Mouse (Mus musculus) embryo, embryonic 10.5 days (tissue): ENCODE measurements at regions not wholly inside any gene's neighbourhood (a gene's known extent, or its start where the extent isn't known, plus 50 kb on each side); places are given as distances from the start of the nearest gene placed in this dataset.
"Not testable (repeated sequence)": the region's sequence is repeated elsewhere in the genome, so short reads cannot be mapped to it uniquely, and the experiment has no call there.

Source experiments
- DNase-seq: peaks from one replicate; pipeline ENCODE4 v3.0.0-alpha.2; 2015; ENCODE audit warnings: low spot score

GRCm38 (mm10) chr14:86315974-86316373 lies 825.1 kb downstream of the Diaph3 start:
- DNase-seq: no peak

DNA sequence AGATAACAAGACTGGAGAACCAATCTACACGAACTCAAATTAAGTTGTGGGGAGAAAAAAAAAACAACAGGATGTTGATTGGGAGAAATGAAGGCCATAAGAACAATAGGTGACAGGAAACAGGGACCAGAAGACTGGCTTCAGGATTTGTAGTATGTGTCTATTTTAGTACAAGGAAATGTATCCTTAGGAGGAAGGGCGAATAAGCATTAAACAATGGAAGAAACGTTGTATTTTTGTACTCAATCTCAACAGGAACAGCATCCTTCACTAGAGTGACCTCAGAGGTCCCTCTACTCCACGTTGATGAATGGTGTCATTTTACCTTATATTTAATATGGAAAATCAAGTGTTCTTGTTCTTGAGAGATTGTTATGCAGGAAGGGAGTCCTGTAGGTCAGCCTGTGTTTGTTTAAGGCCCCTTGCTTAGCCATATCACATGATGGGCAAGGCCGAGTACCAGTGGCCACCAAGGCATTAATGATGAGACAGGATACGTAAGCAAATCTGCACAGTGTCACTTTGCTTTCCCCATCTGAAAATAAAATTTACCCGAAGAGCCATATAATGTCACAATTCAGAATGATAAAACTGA lies 832.0 kb downstream of the Diaph3 start:
- no peak for DNase-seq

DNA sequence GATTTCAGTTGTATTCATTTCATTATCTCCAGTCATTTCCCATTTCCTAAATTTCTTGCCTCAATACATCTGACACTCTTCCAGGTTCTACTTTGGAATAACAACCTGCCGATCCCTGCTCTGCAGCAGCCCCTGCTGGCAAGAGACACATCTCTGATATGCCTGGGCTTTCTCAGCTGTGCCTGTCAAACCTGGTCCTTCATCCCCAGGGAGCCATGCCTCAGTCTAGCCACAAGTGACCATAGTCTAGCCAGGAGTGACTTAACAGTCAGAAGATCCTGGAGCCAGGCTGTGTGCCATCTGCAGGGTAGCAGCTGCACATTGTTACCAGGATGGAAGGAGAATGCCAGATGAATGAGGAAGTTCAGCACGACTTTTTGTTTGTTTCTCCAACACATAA lies 833.2 kb downstream of the Diaph3 start:
- peak; percentile 57 for DNase-seq

GRCm38 (mm10) chr14:86301666-86302065 lies 839.4 kb downstream of the Diaph3 start:
- DNase-seq: no peak

DNA sequence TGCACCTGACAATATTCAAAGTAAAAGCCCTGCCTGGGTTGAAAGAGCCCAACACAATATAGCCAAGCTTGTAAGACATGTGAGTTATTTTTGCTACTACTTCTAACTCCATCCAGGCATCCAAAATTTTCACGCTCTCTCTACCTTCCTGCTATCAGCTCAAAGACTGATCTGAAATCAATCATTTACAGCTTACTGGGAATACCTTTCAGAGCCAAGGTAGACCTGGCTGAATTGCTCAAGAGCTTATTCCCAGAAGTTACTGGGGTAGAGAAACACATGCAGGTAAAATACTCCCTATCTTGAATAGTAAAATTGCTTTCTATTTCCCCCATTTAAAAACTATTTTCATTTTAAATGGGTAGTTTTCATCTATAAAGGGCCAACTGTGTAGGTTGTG lies 840.2 kb downstream of the Diaph3 start:
- no peak for DNase-seq

DNA sequence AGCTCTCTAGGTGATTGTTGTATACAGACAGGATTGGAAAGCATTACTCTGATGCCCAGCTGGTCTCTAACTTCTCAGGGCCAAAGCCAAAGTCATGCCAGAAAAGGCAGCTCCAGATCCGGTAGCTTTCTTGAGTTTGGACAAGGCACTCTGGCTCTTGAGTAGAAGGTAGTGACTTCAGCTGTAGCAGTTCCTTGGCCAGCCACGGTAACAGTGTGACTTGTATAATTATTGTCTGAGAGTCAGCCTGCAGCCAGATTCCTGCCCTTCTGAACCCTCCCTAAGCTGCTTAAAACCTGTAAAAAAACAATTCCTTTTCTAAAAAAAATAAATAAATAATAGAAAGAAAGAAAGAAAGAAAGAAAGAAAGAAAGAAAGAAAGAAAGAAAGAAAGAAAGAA lies 843.0 kb downstream of the Diaph3 start:
- DNase-seq: no peak

- not testable (repeated sequence) for DNase-seq
Measured at GRCm38 (mm10) chr14:86294606-86295005, 846.4 kb downstream of the Diaph3 start.

DNA sequence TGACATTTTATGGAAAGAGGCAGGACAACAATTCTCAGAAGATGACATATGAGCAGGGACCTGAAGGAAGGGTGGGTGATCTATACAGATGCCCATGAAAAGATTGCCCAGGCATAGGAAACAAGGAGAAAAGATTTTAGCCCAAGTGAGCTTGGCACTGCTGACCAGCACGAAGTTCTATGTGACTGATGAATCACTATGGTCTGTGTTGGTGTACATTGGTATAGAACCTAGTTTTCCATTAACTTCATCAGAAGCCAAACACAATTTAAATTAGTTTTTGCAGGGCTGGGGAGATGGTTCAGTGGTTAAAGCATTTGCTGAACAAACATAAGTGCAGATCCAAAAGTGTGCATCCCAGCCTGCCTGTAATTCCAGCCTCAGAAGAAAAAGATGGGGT lies 847.2 kb downstream of the Diaph3 start:
- DNase-seq: no peak

- DNase-seq: no peak
Measured at GRCm38 (mm10) chr14:86293371-86293770, 847.7 kb downstream of the Diaph3 start.

- DNase-seq: no peak
Measured at GRCm38 (mm10) chr14:86290556-86290955, 850.5 kb downstream of the Diaph3 start.

DNA sequence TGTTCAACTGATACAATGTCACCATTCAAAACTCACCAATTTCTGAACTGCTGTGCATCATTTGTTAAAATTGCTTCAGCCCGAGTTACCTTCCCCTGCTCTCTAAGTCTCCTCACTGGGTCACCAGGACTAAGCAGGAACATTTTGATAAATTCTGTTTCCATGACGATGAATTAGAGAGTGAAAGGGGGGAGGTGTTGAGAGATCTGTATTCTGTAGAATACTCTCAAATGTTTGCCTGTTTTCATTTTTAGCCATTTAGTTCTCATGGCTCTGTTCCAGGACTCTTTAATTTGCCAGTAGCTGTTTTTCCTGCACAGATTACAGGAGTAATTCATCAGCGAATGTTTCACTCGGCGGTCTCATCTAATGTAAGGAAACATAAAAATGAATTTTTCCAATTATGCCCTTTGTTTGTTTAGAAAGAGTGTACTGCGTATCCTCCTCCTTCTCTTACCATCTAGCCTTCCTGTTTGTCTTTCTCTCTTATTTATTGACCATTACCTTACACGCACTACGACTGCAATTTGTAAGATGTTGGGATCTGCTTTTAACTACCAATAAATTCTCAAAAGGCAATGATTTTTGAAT lies 879.3 kb downstream of the Diaph3 start:
- peak; percentile 22 for DNase-seq

DNA sequence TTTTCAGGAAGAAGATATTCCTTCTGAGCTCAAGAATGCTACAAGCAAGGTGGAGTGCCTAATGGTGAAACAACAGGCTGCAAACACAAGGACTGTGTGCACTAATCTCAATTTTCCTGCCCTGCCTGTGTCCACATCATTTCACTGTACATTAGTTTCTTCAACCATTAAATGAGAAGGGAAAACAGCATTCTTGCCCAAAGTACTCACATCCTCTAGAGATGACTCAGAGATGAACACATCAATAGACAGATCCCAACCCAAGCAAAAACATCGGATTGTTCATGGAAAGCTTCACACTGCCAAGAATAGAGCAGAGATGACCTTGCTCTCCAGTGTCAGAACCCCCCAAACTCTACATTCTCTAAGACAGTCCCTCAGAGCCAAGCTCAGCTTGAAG lies 886.8 kb downstream of the Diaph3 start:
- DNase-seq: no peak

DNA sequence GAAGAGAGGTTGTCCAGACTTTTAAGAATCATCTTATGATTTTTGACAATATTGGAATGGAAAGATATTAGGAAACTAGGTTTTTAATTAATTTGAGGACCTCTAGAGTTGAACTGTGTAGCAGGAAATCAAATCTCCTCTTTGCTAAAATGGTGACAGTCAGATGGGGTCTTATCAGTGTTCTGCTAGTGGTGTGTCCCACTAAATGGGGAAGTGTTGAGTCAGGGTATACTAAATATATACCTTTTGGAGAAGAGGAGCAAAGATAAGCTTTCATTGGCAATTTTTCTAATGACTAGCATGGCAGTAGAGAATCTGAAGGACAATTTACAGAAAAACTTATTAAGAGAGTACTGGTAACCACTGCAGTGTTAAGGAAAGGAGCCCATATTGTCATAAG lies 889.4 kb downstream of the Diaph3 start:
- DNase-seq: no peak

DNA sequence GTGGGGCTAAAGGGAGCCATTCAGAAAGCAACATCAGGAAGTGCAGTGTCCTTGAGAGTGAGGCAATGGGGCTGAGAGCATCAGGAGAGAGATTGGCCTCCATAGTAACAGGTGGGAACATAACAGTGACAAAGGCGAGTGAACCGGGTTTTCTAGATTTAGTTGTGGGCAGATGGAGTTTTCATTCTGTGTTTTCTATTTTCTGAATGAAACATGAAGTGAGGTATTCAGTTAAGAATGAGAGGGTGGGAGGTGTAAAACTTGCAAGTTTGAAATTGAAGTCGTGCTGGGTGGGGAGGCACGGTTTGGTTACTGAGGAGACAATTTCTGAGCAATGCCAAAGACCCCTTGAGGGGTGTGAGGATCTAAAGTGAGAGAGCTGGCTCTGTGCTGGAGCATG lies 893.3 kb downstream of the Diaph3 start:
- DNase-seq: no peak

DNA sequence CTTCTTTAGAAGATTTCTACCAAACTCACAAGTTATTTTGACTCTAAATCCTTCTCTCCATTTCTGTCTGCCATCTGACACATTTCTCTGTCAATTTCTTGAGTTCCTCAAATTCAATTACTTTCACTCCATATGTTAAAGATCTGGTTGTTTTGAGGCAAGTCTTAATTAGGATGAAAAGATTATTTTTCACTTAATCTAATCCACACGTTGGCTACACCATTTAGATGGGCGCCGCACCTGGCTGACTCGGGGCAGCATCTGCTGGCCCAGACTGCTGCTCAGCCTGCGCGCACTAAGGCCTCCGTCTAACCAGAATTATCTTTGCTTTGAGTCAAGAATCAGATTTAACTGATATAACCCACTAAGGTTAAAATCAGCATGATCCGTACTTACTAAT lies 894.3 kb downstream of the Diaph3 start:
- DNase-seq: no peak

GRCm38 (mm10) chr14:86243662-86244061 lies 897.4 kb downstream of the Diaph3 start:
- no peak for DNase-seq

GRCm38 (mm10) chr14:86242836-86243235 lies 898.2 kb downstream of the Diaph3 start:
- DNase-seq: no peak

- no peak for DNase-seq
Measured at GRCm38 (mm10) chr14:86239090-86239489, 901.9 kb downstream of the Diaph3 start.

DNA sequence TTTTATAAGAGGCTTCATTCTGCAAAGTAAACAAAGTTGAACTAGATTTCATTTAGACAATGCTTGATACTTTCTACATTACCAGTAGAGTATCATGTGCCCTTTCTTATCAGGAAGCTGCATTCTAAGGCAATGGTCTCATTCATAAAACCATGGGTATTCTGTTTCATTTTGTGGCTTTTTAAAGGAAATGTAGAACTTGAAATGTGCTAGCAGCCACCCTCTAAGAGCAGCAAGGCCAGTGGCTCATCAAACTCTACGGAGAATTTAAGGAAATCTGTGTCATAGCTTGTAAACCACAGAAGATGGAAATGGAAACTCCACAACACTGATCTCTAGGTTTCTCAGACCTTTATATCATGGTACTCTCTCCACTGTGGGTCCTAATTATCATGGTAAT lies 907.7 kb downstream of the Diaph3 start:
- DNase-seq: no peak

GRCm38 (mm10) chr14:86230609-86231008 lies 910.4 kb downstream of the Diaph3 start:
- DNase-seq: no peak

GRCm38 (mm10) chr14:86229755-86230154 lies 911.3 kb downstream of the Diaph3 start:
- DNase-seq: no peak

DNA sequence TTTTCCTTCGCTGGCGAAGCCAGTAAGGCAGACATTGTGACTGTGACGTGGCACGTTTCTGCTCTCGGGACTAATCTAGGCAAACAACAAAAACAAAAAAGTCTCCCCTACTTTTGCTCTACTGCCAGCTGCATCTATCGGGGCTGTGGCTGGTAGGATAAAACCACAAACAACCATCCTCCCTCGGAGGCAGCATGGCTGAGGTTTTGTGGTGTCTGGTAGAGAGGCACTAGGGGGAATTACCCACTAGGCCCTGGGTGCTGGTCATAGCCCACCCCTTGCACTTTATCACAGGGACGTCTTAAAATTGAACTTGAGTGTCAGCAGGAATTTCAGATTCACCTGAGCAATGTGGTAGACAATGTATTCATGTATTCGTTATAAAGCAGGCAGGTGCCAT lies 925.3 kb downstream of the Diaph3 start:
- DNase-seq: no peak

DNA sequence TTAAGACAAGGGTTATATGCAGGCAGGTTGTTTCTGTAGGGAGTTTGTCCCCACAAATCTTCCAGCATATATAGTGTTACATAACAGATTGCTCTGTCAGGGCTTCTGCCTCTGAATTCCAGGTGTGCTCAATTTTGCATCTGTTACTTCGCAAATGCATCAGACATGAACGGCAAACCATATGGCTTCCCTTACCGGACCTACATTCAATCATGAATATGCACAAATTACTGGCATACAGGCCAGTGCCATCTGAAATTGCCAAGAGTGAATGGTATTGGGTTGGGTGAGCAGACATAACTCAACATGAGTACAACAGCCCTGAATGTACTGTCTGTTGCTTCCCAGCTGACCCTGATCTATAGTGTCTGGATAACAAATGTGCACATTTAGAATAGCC lies 929.4 kb downstream of the Diaph3 start:
- no peak for DNase-seq

GRCm38 (mm10) chr14:86204582-86204981 lies 936.5 kb downstream of the Diaph3 start:
- no peak for DNase-seq
